Mouse (Mus musculus) heart, embryonic 16.5 days (tissue): Measurements from ENCODE around the gene Zbtb9. TPM values are rescaled to one million over a fixed set of nuclear protein-coding genes. Genes with fewer than 3 reads are reported as not detected.

Source experiments
- ATAC-seq: fragments of 200-750 bp; cut with Nextera tagmentation; replicated peaks from 2 replicates; pipeline ENCODE4 v1.8.0; 2017; ENCODE audit warnings: moderate number of reproducible peaks; ENCODE audit not compliant: insufficient read depth, low FRiP score; ENCODE audit errors: extremely low read depth
- H3K27ac ChIP-seq: fragments of 300-500 bp; sonication (generic); 2 replicates; pipeline ENCODE4 v1.5.1; 2014; ENCODE audit warnings: mild to moderate bottlenecking, low read length, control low read depth, moderate library complexity
- H3K27me3 ChIP-seq: fragments of 300-500 bp; sonication (generic); 2 replicates; pipeline ENCODE4 v1.6.1; 2014; ENCODE audit warnings: low read length, mixed read lengths; ENCODE audit not compliant: control insufficient read depth, insufficient read depth
- H3K36me3 ChIP-seq: fragments of 300-500 bp; sonication (generic); 2 replicates; pipeline ENCODE4 v1.6.1; 2014; ENCODE audit not compliant: control insufficient read depth, insufficient read depth
- H3K4me1 ChIP-seq: fragments of 300-500 bp; sonication (generic); 2 replicates; pipeline ENCODE4 v1.6.1; 2014; ENCODE audit warnings: low read length, mixed read lengths; ENCODE audit not compliant: control insufficient read depth, insufficient read depth
- H3K4me2 ChIP-seq: fragments of 300-500 bp; sonication (generic); 2 replicates; pipeline ENCODE4 v1.6.1; 2014; ENCODE audit warnings: low read depth, mild to moderate bottlenecking, control low read depth, low read length
- H3K4me3 ChIP-seq: fragments of 300-500 bp; sonication (generic); 2 replicates; pipeline ENCODE4 v1.5.1; 2014; ENCODE audit warnings: mild to moderate bottlenecking, control low read depth, low read length
- H3K9ac ChIP-seq: fragments of 300-500 bp; sonication (generic); 2 replicates; pipeline ENCODE4 v1.6.1; 2014; ENCODE audit warnings: low read length, control low read depth
- H3K9me3 ChIP-seq: fragments of 300-500 bp; sonication (generic); replicated peaks from 2 replicates; pipeline ENCODE4 v1.6.1; 2016; ENCODE audit warnings: low read length; ENCODE audit not compliant: control insufficient read depth
- WGBS: fragments of 180-500 bp; shearing (Covaris S2); extraction: QIAGEN DNeasy Blood & Tissue Kit; methylation state at CpG from one replicate; pipeline ENCODE4 v1.1.7; 2014; 5-methylcytosine and 5-hydroxymethylcytosine counted together
- polyA plus RNA-seq: library from polyadenylated mRNA; unstranded; fragments of >200 nt; fragmentation: Nextera tagmentation; extraction: Ambion mirVana; gene quantifications from 2 replicates; pipeline ENCODE4 v1.2.1, GENCODE M21; 2015

Zbtb9 gene
- polyA plus RNA-seq, 1 experiment from 2014 or later: 12.0 TPM

DNA sequence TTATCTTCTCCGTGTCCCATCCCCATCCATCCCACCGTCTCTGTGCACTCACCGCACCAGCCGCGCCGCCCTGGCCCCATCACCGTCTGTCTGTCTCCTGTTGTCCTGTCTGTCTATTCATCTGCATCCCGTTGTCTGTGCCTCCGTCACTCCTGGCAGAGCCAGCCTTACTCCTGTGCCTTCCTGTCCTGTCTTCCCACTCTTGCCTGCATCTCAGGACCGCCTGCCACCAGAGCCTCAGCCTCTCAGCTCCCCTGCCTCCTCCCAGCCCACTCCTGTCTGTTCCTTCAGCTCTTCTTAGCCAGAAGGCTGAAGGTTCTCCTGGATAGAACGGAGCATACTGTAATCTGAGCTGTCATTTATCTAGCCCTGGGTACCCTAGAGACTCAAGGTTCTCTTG lies 6.0 kb upstream of the Zbtb9 start:
- Histone ChIP-seq H3K9ac (no peak overlapping the region), H3K36me3 (peaks cover 6% of the 10 kb centered on the region), H3K27me3 (no peaks in the 10 kb centered on the region), H3K4me3 (no peak overlapping the region), H3K27ac (no peak overlapping the region), H3K4me1 (peaks cover 3% of the 10 kb centered on the region), H3K4me2 (no peak overlapping the region), H3K9me3 (no peaks in the 10 kb centered on the region)
- WGBS: 83% methylated on average over 11 of the region's 11 CpGs
- ATAC-seq: no peak

DNA sequence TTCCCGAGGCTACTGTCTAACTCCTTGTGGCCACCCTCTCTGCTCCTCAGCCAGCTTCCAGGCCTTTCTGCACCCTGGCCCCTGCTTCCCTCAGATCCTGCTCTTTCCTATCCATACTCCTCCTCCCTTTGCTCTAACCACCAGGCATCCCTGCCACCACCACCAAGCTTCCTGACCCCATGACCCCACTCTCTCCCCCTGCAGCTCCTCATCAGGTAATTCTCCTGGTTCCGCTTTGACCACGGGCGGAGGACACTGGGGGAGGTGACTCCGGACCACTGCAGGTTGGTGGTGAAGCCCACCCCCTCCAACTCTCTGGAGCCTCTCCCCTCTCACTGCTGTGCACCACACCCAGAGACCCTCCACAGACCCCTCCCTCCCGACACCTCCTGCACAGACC lies 5.5 kb upstream of the Zbtb9 start:
- no peak overlapping the region for H3K4me3 ChIP-seq
- no peak overlapping the region for H3K27ac ChIP-seq
- WGBS: 88% methylated on average over 6 of the region's 6 CpGs
- H3K9ac ChIP-seq: no peak overlapping the region
- no peak for ATAC-seq
- H3K9me3 ChIP-seq: no peaks in the 10 kb centered on the region
- no peak overlapping the region for H3K4me2 ChIP-seq
- H3K4me1 ChIP-seq: peaks cover 6% of the 10 kb centered on the region
- peaks cover 3% of the 10 kb centered on the region for H3K36me3 ChIP-seq
- no peaks in the 10 kb centered on the region for H3K27me3 ChIP-seq

DNA sequence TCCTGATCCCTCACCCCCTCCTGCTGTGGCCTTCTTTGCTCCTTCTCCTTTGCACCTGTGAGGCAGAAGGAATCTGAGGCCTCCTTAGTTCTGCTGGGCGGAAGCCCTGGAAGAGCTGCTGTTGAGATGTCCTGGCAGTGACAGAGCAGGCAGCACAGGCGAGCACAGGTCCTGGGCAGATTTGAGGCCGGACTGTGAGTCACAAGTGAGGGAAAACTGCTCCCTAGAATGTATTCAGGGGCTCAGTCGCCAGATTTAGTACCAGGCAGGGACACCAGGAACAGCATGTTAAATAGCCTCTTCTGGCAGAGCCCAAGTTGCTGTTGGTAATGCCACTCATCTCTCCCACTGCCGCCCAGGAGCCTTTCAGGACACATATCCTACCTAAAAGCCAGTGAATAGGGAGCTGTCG lies 4.8 kb upstream of the Zbtb9 start:
- no peak overlapping the region for H3K9ac ChIP-seq
- no peaks in the 10 kb centered on the region for H3K27me3 ChIP-seq

DNA sequence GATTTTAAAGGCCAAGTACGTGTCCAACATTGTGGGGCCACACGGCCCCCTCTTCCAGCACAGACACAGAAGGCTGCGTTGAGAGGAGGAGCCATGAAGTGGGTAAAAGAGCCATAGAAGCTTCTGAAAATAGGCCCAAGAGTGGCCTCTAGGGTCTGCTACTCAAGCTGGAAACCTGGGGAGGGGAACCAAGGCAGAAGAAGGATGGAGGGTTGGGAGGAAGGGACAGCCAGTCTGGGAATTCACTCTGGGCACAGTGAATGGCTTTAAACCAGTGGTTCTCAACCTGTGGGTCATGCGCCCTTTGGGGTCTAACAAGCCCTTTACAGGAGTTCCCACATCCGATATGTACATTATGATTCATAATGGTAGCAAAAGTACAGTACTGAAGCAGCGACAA lies 3.7 kb upstream of the Zbtb9 start:
- Histone ChIP-seq H3K9ac (no peak overlapping the region), H3K36me3 (peaks cover 2% of the 10 kb centered on the region)
- ATAC-seq: no peak

More for the DNA sequence above, 4.8 kb upstream of the Zbtb9 start:
- peaks cover 2% of the 10 kb centered on the region for H3K36me3 ChIP-seq
- H3K4me2 ChIP-seq: no peak overlapping the region
- no peaks in the 10 kb centered on the region for H3K9me3 ChIP-seq
- H3K4me3 ChIP-seq: no peak overlapping the region
- H3K4me1 ChIP-seq: peaks cover 6% of the 10 kb centered on the region
- no peak overlapping the region for H3K27ac ChIP-seq
- WGBS: 81% methylated on average over 6 of the region's 6 CpGs
- ATAC-seq: no peak

GRCm38 (mm10) chr17:26970221-26970620 lies 2.7 kb upstream of the Zbtb9 start:
- Histone ChIP-seq H3K36me3 (peaks cover 10% of the 10 kb centered on the region), H3K9me3 (no peaks in the 10 kb centered on the region), H3K4me1 (peaks cover 16% of the 10 kb centered on the region), H3K4me3 (no peak overlapping the region), H3K27me3 (no peaks in the 10 kb centered on the region), H3K4me2 (no peak overlapping the region), H3K27ac (no peak overlapping the region), H3K9ac (no peak overlapping the region)
- WGBS: 61% methylated on average over 12 of the region's 12 CpGs
- ATAC-seq: no peak

More for the DNA sequence above, 3.7 kb upstream of the Zbtb9 start:
- Histone ChIP-seq H3K27me3 (no peaks in the 10 kb centered on the region), H3K4me3 (no peak overlapping the region), H3K4me1 (peaks cover 13% of the 10 kb centered on the region), H3K9me3 (no peaks in the 10 kb centered on the region), H3K27ac (no peak overlapping the region), H3K4me2 (no peak overlapping the region)
- 82% methylated on average over 6 of the region's 6 CpGs for WGBS

DNA sequence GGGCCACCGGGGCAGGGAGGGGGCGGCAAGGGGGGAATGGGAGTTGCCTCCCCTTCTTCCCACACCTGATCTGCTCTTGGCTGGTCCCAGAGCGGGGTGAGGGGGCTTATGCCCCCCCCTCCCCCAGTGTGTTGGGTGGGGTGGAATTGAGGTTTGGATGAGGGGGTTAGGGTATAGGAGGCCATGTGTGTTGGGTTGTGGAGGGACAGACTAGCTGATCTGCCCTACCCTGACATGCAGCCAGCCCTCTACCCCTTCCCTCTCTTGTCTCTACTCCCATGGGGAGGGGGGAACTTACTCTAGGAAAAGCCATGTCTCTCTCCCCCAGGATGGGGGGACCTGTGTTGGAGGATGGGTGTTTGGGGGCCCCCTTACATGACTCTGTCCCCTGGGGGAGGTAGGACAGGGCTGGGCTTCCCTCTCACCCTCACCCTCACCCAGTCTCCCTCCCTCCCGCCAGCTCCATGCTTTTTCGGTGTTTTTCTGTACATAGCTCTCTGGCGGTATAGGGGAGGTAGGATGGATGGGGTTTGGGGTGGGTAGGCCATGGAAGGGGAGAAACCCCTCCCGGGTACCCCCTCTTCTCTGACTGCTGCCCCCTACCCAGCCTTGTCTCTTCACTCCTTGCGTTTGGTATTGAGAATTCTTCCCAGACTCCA lies 1.6 kb upstream of the Zbtb9 start:
- Histone ChIP-seq H3K4me1 (peaks cover 22% of the 10 kb centered on the region), H3K9ac (no peak overlapping the region), H3K4me3 (no peak overlapping the region), H3K4me2 (no peak overlapping the region; the same call in 1 of the 2 replicates), H3K27me3 (no peaks in the 10 kb centered on the region), H3K27ac (no peak overlapping the region), H3K36me3 (peaks cover 21% of the 10 kb centered on the region), H3K9me3 (no peaks in the 10 kb centered on the region)
- ATAC-seq: no peak
- 56% methylated on average over 8 of the region's 8 CpGs for WGBS

- Histone ChIP-seq H3K9ac (peak overlapping the region; percentile 91), H3K4me1 (peaks cover 22% of the 10 kb centered on the region), H3K27me3 (no peaks in the 10 kb centered on the region), H3K4me3 (peak overlapping the region; percentile 91), H3K36me3 (peaks cover 24% of the 10 kb centered on the region), H3K4me2 (peak overlapping the region; percentile 90), H3K9me3 (no peaks in the 10 kb centered on the region), H3K27ac (peak overlapping the region; percentile 84)
- no peak for ATAC-seq
- 4% methylated on average over 3 of the region's 3 CpGs for WGBS
Observed at GRCm38 (mm10) chr17:26972107-26972506, 860 bp upstream of the Zbtb9 start.

DNA sequence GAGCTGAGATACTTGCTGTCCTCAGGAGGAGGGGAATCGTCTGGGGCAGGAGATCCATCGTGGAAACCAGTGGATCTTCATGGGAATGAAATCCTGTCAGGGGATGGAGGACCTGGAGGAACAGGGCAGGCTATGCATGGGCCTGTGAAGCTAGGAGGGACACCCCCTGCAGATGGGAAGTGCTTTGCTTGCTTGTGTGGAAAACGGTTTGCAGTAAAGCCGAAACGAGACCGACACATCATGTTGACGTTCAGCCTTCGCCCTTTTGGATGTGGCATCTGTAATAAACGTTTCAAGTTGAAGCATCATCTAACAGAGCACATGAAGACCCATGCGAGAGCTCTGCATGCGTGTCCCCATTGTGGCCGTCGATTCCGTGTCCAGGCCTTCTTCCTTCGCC lies 1.6 kb downstream of the Zbtb9 start:
- Histone ChIP-seq H3K4me2 (no peak overlapping the region), H3K9ac (0 out of 2 replicates have a peak overlapping the region, but pooled peaks have one; percentile 17), H3K4me1 (peaks cover 22% of the 10 kb centered on the region), H3K4me3 (no peak overlapping the region), H3K9me3 (no peaks in the 10 kb centered on the region), H3K36me3 (peaks cover 33% of the 10 kb centered on the region), H3K27me3 (no peaks in the 10 kb centered on the region), H3K27ac (no peak overlapping the region)
- ATAC-seq: no peak
- 91% methylated on average over 15 of the region's 15 CpGs for WGBS

GRCm38 (mm10) chr17:26975415-26975814 lies 2.4 kb downstream of the Zbtb9 start:
- Histone ChIP-seq H3K4me1 (peaks cover 22% of the 10 kb centered on the region), H3K36me3 (peaks cover 33% of the 10 kb centered on the region), H3K9ac (no peak overlapping the region), H3K9me3 (no peaks in the 10 kb centered on the region), H3K27me3 (no peaks in the 10 kb centered on the region), H3K4me2 (no peak overlapping the region), H3K4me3 (no peak overlapping the region), H3K27ac (no peak overlapping the region)
- ATAC-seq: no peak
